In genomic region chr3:129572959-129573358, GRCm38 (mm10) we compare ENCODE assay signal across 27 mouse cellular contexts. TPM values are rescaled to one million over a fixed set of nuclear protein-coding genes. Genes with fewer than 3 reads are reported as not detected.
DNase-seq lines count a peak whose midpoint lies in the region; ATAC-seq and TF ChIP-seq lines count a peak whose summit lies in the region.
"Had no signal": no experiment of that assay in that cellular context is flagged by ENCODE, and none has a peak within 500 bp of the region (broad histone marks: within the 10 kb centered on the region; RNA-seq: fewer than 3 reads in every experiment).

No protein-coding gene starts in this region.

- ATAC-seq in embryonic facial prominence, embryonic 15.5 days (ENCODE audit: insufficient number of reproducible peaks, low FRiP score, low TSS enrichment, low read depth) = no peak
- ATAC-seq in common myeloid progenitor, adult 5-6 weeks (replicated peaks; ENCODE audit: low read depth, poor library complexity, severe bottlenecking) = 0 out of 2 replicates have a peak, but pooled peaks have one; percentile 15
- ATAC-seq: forebrain, embryonic 13.5 days; forebrain, embryonic 16.5 days; hindbrain, embryonic 16.5 days; intestine, embryonic 15.5 days; Patski had no signal

- TF ChIP-seq POLR2A in myocyte (IDR thresholded peaks at IDR 0.05; ENCODE audit: insufficient read length, low read depth) = no peak

- H3K9ac ChIP-seq in embryonic facial prominence, embryonic 15.5 days = no peak overlapping the region
- H3K9ac ChIP-seq: embryonic facial prominence, embryonic 13.5 days; forebrain, embryonic 13.5 days; hindbrain, embryonic 13.5 days; intestine, embryonic 15.5 days had no signal

- 0 out of 2 replicates have a peak, but pooled peaks cover 4% of the 10 kb centered on the region for H3K36me3 ChIP-seq in embryonic facial prominence, embryonic 15.5 days
- peaks cover 67% of the 10 kb centered on the region for H3K36me3 ChIP-seq in embryonic facial prominence, embryonic 10.5 days (replicated peaks)
- peaks cover 4% of the 10 kb centered on the region for H3K36me3 ChIP-seq in myocyte (ENCODE audit: control insufficient read depth, insufficient read depth)
- H3K36me3 ChIP-seq: intestine, embryonic 15.5 days had no signal

- no peaks in the 10 kb centered on the region for H3K27me3 ChIP-seq in embryonic facial prominence, embryonic 15.5 days
- no peaks in the 10 kb centered on the region for H3K27me3 ChIP-seq in embryonic facial prominence, embryonic 10.5 days (replicated peaks; ENCODE audit: low read depth, poor library complexity, severe bottlenecking)
- H3K27me3 ChIP-seq in myocyte (ENCODE audit: control insufficient read depth, insufficient read depth, insufficient read length) = no peaks in the 10 kb centered on the region
- H3K27me3 ChIP-seq: CH12.LX; embryonic facial prominence, embryonic 13.5 days; forebrain, embryonic 13.5 days; hindbrain, embryonic 13.5 days; intestine, embryonic 15.5 days; Patski had no signal

- H3K4me3 ChIP-seq in embryonic facial prominence, embryonic 15.5 days (replicated peaks) = no peak overlapping the region
- H3K4me3 ChIP-seq in embryonic facial prominence, embryonic 10.5 days = no peak overlapping the region
- no peak overlapping the region for H3K4me3 ChIP-seq in myocyte
- H3K4me3 ChIP-seq: embryonic facial prominence, embryonic 13.5 days; forebrain, embryonic 10.5 days; forebrain, embryonic 13.5 days; hindbrain, embryonic 10.5 days; hindbrain, embryonic 13.5 days; intestine, embryonic 15.5 days had no signal

- H3K9me3 ChIP-seq in embryonic facial prominence, embryonic 15.5 days (replicated peaks) = no peaks in the 10 kb centered on the region
- no peaks in the 10 kb centered on the region for H3K9me3 ChIP-seq in embryonic facial prominence, embryonic 10.5 days
- H3K9me3 ChIP-seq: forebrain, embryonic 10.5 days; forebrain, embryonic 13.5 days; G1E; hindbrain, embryonic 10.5 days; hindbrain, embryonic 13.5 days; intestine, embryonic 15.5 days had no signal

- H3K27ac ChIP-seq in embryonic facial prominence, embryonic 15.5 days (replicated peaks) = 0 out of 2 replicates have a peak overlapping the region, but pooled peaks have one; percentile 9
- H3K27ac ChIP-seq in embryonic facial prominence, embryonic 10.5 days (replicated peaks) = no peak overlapping the region
- H3K27ac ChIP-seq: embryonic facial prominence, embryonic 13.5 days; forebrain, embryonic 10.5 days; hindbrain, embryonic 10.5 days; hindbrain, embryonic 13.5 days; intestine, embryonic 15.5 days had no signal

- H3K4me1 ChIP-seq in embryonic facial prominence, embryonic 15.5 days = peaks cover 6% of the 10 kb centered on the region
- peaks cover 17% of the 10 kb centered on the region for H3K4me1 ChIP-seq in embryonic facial prominence, embryonic 10.5 days

- no peaks in the 10 kb centered on the region for H3K79me2 ChIP-seq in myocyte (ENCODE audit: control insufficient read depth, insufficient read depth)

- 62% methylated on average over 4 of the region's 4 CpGs for WGBS in embryonic facial prominence, embryonic 15.5 days
- WGBS in embryonic facial prominence, embryonic 10.5 days = 67% methylated on average over 4 of the region's 4 CpGs

- H3ac ChIP-seq in myocyte (ENCODE audit: control insufficient read depth, insufficient read length) = no peak overlapping the region

- DNase-seq in embryonic facial prominence, embryonic 10.5 days (ENCODE audit: low spot score) = no peak
- no peak for DNase-seq in adrenal gland, postnatal 14 days
- no peak for DNase-seq in layer of hippocampus, adult 11-12 months (ENCODE audit: low spot score)
- DNase-seq in heart, postnatal 4 days = no peak
- DNase-seq: adrenal gland, postnatal 25 days; B cell, adult 2 months; cerebellum, adult 18-20 months; cerebellum, adult 9-10 months; cerebellum, postnatal 14 days; gastrocnemius, postnatal 10 days; gastrocnemius, postnatal 36 days; heart, adult 11 months had no signal

- H3K4me2 ChIP-seq in embryonic facial prominence, embryonic 15.5 days (replicated peaks) = no peak overlapping the region
- H3K4me2 ChIP-seq in myocyte (ENCODE audit: low read depth) = peak overlapping the region; percentile 60
- H3K4me2 ChIP-seq: embryonic facial prominence, embryonic 13.5 days; forebrain, embryonic 13.5 days; heart, embryonic 11.5 days; hindbrain, embryonic 13.5 days; intestine, embryonic 15.5 days had no signal

TF ChIP-seq in myocyte, 11 proteins besides CTCF, POLR2A, EP300 and RAD21:
- TF ChIP-seq MAX (IDR thresholded peaks at IDR 0.05; ENCODE audit: low read depth) (no peak), SRF (IDR thresholded peaks at IDR 0.05; ENCODE audit: control insufficient read depth, insufficient read length, low read depth) (no peak), CEBPB (IDR thresholded peaks at IDR 0.05; ENCODE audit: insufficient read depth, poor library complexity, severe bottlenecking) (no peak), POLR2AphosphoS2 (IDR thresholded peaks at IDR 0.05; ENCODE audit: insufficient read length, low read depth) (no peak), MYOD1 (IDR thresholded peaks at IDR 0.05; ENCODE audit: control insufficient read depth in 1 of 3, insufficient read length in 2 of 3, low read depth in 2 of 3) (no peak), REST (IDR thresholded peaks at IDR 0.05; ENCODE audit: insufficient read depth, insufficient read length) (no peak), USF1 (IDR thresholded peaks at IDR 0.05; ENCODE audit: low read depth) (no peak), TCF12 (IDR thresholded peaks at IDR 0.05; ENCODE audit: insufficient read depth, poor library complexity, severe bottlenecking) (no peak), MYOG (IDR thresholded peaks at IDR 0.05; ENCODE audit: control insufficient read depth in 1 of 3, insufficient read depth in 1 of 3, insufficient read length in 2 of 3, low read depth in 2 of 3) (no peak), E2F4 (IDR thresholded peaks at IDR 0.05; ENCODE audit: insufficient read depth) (no peak), TCF3 (IDR thresholded peaks at IDR 0.05; ENCODE audit: insufficient read length, low read depth) (no peak)

RNA-seq across cellular contexts. Expression of gene Elovl6, which starts 40.8 kb away (rescaled TPM):
- 34.2 and 34.6 TPM in 2 replicates for polyA plus RNA-seq in embryonic facial prominence, embryonic 15.5 days (2015; fragmentation: Nextera tagmentation; extraction: Ambion mirVana)
- 50.6 and 53.1 TPM in 2 replicates for polyA plus RNA-seq in embryonic facial prominence, embryonic 10.5 days (2016; fragmentation: Nextera tagmentation; extraction: Ambion mirVana)
- total RNA-seq in common myeloid progenitor, adult 5-6 weeks (2017) = 19.4 and 21.3 TPM in 2 replicates
- polyA plus RNA-seq in myocyte (2012; fragmentation: generic; extraction: Trizol) = 6.8 TPM
- total RNA-seq in adrenal gland, postnatal 14 days (2021) = 53.5 and 61.2 TPM in 2 replicates
- total RNA-seq in heart, postnatal 4 days (2021) = 1 to 10 TPM; 3.7 TPM
